Mouse (Mus musculus) olfactory bulb, adult 2 months (tissue): ENCODE measurements around the gene Dnah2.

Experiments used
- CTCF ChIP-seq: fragments of 200-500 bp; IDR thresholded peaks from 2 replicates; pipeline ENCODE4 v1.5.1; 2012; ENCODE audit warnings: low read depth, mild to moderate bottlenecking, low read length, moderate library complexity; ENCODE audit not compliant: insufficient read depth
- POLR2A ChIP-seq: fragments of 200-500 bp; IDR thresholded peaks from 2 replicates; pipeline ENCODE4 v1.6.1; 2012; ENCODE audit warnings: mild to moderate bottlenecking, low read depth, low read length, moderate library complexity; ENCODE audit not compliant: insufficient read depth

DNA sequence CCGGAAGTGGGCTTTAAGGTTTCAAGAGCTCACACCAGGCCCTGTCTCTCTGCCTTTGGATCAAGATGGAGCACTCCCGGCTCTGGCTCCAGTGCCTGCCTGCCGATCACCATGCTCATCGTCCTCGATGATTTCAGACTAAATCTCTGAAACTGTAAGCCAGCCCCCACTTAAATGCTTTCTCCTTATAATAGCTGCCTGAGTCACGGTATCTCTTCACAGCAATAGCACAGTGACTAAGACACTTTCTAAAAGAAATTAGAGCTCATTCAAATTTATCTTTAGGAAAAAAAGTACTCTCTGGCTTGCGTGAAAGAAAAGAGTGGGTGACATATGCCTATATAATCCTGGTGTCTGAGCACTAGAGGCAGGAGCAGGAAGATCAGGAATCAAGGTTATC is 84.9 kb downstream of the Dnah2 start:
- TF ChIP-seq POLR2A (no peak), CTCF (no peak)
